Mouse (Mus musculus): ENCODE data around the gene Efcab6. TPM values are rescaled to one million over a fixed set of nuclear protein-coding genes. Genes with fewer than 3 reads are reported as not detected.

Gene Efcab6
- polyA plus RNA-seq, 1 experiment: 9.6 TPM

- no peak for DNase-seq (ENCODE audit: extremely low spot score in 1 of 2, low spot score in 1 of 2)
These were observed 169.2 kb downstream of the Efcab6 start for GRCm38 (mm10) chr15:83896011-83896410.

GRCm38 (mm10) chr15:83894261-83894660, 170.9 kb downstream of the Efcab6 start:
- DNase-seq (ENCODE audit: extremely low spot score in 1 of 2, low spot score in 1 of 2): peak in 1 of 2 experiments; percentile 47

GRCm38 (mm10) chr15:83892871-83893270, 172.3 kb downstream of the Efcab6 start:
- peak in 1 of 2 experiments; percentile 59 for DNase-seq (ENCODE audit: extremely low spot score in 1 of 2, low spot score in 1 of 2)

GRCm38 (mm10) chr15:83884291-83884690, 180.9 kb downstream of the Efcab6 start:
- DNase-seq (ENCODE audit: extremely low spot score in 1 of 2, low spot score in 1 of 2): no peak

- DNase-seq (ENCODE audit: extremely low spot score in 1 of 2, low spot score in 1 of 2): no peak
These were observed 181.4 kb downstream of the Efcab6 start for GRCm38 (mm10) chr15:83883821-83884220.

- DNase-seq (ENCODE audit: extremely low spot score in 1 of 2, low spot score in 1 of 2): no peak
These were observed 185.3 kb downstream of the Efcab6 start for GRCm38 (mm10) chr15:83879845-83880244.

GRCm38 (mm10) chr15:83877898-83878297, 187.3 kb downstream of the Efcab6 start:
- DNase-seq (ENCODE audit: extremely low spot score in 1 of 2, low spot score in 1 of 2): no peak

- no peak for DNase-seq (ENCODE audit: extremely low spot score in 1 of 2, low spot score in 1 of 2)
These were observed 187.9 kb downstream of the Efcab6 start for GRCm38 (mm10) chr15:83877155-83877866.

- no peak for DNase-seq (ENCODE audit: extremely low spot score in 1 of 2, low spot score in 1 of 2)
These were observed 194.2 kb downstream of the Efcab6 start for GRCm38 (mm10) chr15:83870936-83871335.

- DNase-seq (ENCODE audit: extremely low spot score in 1 of 2, low spot score in 1 of 2): no peak
These were observed 199.6 kb downstream of the Efcab6 start for GRCm38 (mm10) chr15:83865626-83866025.

- peak in 1 of 2 experiments; percentile 92 for DNase-seq (ENCODE audit: extremely low spot score in 1 of 2, low spot score in 1 of 2)
These were observed 208.1 kb downstream of the Efcab6 start for GRCm38 (mm10) chr15:83857129-83857528.

GRCm38 (mm10) chr15:83853400-83853811, 211.8 kb downstream of the Efcab6 start:
- peak in 1 of 2 experiments; percentile 63 for DNase-seq (ENCODE audit: extremely low spot score in 1 of 2, low spot score in 1 of 2)

- peak in 1 of 2 experiments; percentile 73 for DNase-seq (ENCODE audit: extremely low spot score in 1 of 2, low spot score in 1 of 2)
These were observed 217.0 kb downstream of the Efcab6 start for GRCm38 (mm10) chr15:83848193-83848592.

- DNase-seq (ENCODE audit: extremely low spot score in 1 of 2, low spot score in 1 of 2): peak in 1 of 2 experiments; percentile 58
These were observed 217.7 kb downstream of the Efcab6 start for GRCm38 (mm10) chr15:83847512-83847911.

GRCm38 (mm10) chr15:83846592-83846991, 218.6 kb downstream of the Efcab6 start:
- no peak for DNase-seq (ENCODE audit: extremely low spot score in 1 of 2, low spot score in 1 of 2)

- no peak for DNase-seq (ENCODE audit: extremely low spot score in 1 of 2, low spot score in 1 of 2)
These were observed 219.4 kb downstream of the Efcab6 start for GRCm38 (mm10) chr15:83845734-83846133.

GRCm38 (mm10) chr15:83842915-83843789, 222.0 kb downstream of the Efcab6 start:
- no peak for DNase-seq (ENCODE audit: extremely low spot score in 1 of 2, low spot score in 1 of 2)

- DNase-seq (ENCODE audit: extremely low spot score in 1 of 2, low spot score in 1 of 2): no peak
These were observed 222.8 kb downstream of the Efcab6 start for GRCm38 (mm10) chr15:83842419-83842818.

GRCm38 (mm10) chr15:83840950-83841719, 224.0 kb downstream of the Efcab6 start:
- peak in 1 of 2 experiments; percentile 72 for DNase-seq (ENCODE audit: extremely low spot score in 1 of 2, low spot score in 1 of 2)

GRCm38 (mm10) chr15:83832265-83832664, 232.9 kb downstream of the Efcab6 start:
- peak in 1 of 2 experiments; percentile 58 for DNase-seq (ENCODE audit: extremely low spot score in 1 of 2, low spot score in 1 of 2)

GRCm38 (mm10) chr15:83829226-83829625, 236.0 kb downstream of the Efcab6 start:
- peak in 1 of 2 experiments; percentile 62 for DNase-seq (ENCODE audit: extremely low spot score in 1 of 2, low spot score in 1 of 2)
